Mouse (Mus musculus): ENCODE measurements at regions not wholly inside any gene's neighbourhood (a gene's known extent, or its start where the extent isn't known, plus 50 kb on each side); places are given as distances from the start of the nearest gene placed in this dataset.

DNA sequence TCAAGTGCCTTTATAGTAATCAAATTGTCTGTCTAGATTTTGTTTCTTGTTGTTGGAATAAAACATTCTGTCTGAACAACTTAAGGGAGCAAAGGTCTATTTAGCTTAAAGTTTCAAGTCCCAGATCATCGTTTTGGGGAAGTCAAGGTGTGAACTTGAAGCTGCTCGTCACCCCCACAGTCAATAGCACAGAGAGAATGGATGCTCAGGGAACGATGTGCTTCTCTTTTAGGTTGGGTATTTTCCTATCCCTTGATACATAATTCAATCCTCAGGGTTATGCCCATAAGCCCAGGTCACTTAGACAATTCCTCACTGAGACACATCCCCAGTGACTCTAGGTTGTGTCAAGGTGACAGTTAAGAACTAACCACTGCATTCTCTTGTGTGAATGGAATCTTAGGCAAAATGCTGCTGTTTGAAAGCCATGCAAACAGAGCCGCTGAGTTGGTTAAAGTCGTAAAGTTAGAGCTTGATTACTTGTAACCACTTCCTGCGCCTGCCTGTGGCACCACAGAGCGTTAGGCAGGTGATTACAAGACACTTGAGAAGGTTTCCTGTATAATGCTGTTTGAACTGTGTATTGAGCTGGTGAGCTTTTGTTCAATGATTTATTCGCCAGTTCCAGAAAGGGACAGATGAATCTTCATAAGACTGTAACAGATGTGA lies 170.2 kb downstream of the Btg1 start:
- no peak for DNase-seq (ENCODE audit: low spot score)

DNA sequence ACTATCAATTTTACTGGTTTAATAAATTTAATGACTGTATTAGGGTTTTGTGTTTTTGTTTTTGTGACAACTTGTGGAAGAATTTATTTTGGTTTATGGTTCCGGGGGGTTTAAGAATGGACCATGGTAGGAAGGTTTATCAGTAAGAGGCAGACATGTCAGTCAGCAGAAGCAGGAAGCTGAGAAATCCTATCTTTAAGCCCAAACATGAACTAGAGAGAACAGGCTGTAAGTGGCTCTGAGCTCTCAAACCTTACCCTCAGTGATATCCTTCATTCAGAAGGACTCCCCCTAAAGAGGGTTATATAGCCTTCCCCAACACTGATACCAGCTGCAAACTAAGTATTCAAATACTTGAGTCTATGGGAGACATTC lies 170.8 kb downstream of the Btg1 start:
- no peak for DNase-seq (ENCODE audit: low spot score)

DNA sequence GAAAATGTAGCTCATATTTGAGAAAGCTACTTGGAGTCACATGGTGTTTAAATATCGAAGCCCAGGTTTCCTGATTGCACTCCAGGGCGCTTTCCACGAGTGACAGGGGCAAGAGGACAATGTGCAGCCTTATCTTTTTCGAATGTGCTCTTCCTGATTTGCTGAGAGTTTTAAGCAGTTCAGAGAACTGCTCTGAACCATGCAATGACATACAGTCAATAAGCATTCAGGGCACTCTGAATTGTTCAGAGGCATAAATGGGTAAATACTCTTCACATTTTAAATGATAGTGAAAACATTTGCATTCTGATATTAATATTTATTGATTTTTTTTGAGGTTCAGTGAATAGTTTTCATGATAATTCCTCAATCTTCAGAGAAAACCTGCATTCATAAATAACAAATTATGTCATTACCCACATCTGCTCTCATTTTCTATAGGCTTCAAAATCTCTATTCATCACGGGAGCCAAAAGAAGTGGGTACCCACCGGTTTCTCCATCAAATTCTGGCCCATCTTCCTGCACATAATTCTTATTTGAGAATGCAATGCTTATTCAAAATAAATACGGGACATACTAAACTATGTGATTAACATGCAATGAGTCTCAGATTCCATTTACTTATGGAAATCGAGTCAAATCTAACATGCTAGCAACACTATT lies 171.7 kb downstream of the Btg1 start:
- DNase-seq (ENCODE audit: low spot score), result no peak

DNA sequence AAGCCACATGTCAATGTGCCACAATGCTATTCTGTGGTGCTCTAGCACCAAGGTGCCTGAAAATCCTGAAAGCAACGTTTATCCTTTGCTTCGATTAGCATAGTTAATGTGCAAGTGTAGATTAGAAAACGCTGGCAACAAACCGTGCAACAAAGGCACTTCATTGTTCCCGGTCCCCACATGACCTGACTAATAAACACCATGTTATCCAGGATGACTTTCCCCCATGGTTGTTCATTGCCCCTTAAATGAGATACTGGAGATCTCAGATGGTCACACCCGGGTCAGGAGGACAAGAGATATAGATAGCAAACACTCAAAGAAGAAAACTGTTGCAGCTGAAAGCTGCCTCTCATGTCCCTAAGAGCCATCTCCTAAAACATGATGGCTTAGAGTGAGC lies 180.3 kb downstream of the Btg1 start:
- DNase-seq (ENCODE audit: low spot score), result no peak

DNA sequence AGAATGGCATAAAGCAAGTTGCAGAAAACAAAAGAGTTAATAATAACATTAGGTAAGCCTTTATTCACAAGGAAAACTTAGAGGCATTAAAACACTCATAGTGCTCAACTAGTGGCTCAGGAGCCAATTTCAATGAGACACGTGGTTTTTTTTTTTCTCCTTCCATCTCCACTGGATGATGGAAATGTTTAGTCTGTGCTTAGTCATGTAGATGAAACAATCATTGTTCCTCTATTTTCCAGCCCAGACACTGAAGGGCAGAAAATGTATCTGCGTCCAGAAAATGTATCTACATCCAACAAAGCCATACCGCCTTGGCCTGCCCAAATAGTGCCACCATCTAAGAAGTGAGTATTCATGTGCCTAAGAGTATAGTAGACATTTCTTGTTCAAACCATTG lies 184.0 kb downstream of the Btg1 start:
- no peak for DNase-seq (ENCODE audit: low spot score)

DNA sequence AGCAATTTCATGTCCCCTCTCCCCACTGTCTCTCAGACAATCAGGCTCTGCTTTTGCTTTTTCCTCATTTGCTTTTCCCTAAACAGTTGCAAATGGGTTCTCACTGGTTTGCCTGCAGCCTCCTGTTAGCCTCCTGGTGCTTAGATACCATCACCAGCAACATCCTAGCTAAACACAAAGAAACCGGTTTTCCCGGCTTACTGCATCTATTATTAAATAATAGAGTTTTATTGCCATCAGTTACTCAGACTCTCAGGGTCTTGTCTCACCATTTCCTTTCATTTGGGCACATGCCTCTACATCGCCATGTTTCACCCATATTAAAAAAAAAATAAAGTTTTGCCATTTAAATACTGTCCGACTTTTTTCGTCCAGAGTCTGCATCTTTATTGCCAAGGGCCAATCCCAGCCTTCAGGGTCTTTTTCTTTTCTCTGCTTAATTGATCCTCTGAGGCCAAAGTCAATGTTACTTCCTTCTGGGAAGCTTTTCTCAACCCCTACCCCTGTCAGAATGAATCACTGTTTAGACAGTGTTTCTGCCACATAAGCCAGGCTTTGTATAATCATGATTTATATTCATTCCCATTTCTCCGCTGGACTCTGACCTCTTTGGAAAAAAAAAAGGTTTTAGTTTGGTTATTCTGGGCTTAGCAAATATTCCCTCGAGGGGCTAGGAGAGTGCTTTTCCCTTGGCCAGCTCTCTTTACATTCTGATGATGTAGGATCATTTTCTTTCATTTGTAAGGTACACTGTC lies 187.4 kb downstream of the Btg1 start:
- no peak for DNase-seq (ENCODE audit: low spot score)

DNA sequence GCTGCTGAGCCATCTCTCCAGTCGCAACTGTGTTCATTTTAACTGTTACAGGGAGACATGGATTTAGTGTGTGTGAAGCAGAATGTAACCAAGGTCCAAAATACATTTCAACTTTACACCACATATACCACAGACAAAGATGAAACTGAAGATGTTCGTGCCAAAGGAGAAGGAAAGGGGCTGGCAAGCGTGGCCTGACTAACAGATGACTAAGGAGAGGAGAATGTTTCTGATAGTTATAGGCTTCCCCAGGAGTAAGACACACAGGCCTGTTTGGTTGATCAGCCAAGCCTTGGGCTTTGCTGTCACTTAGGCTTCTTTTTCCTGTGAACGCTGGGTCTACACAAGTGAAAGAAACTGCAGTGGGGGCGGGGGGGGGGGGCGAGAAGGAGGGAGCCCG lies 189.8 kb downstream of the Btg1 start:
- no peak for DNase-seq (ENCODE audit: low spot score)

DNA sequence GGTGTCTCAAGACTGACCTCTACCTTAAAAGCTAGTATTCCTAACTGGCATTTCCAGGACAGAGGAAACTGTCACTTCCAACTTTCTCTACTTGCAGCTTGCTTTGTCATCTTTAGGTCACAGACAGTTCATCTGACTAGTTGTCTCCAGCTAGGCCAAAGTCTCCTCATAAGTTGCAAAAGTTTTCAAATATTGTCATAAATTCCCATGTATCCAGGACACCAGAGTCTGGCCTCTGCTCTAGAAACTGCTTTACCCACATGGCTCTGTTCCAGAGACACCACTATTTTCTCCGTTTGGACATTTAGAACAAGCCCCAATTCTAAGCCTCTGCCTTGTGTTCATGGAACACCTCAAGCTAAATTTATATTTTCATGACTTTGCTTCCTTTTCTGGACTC lies 205.0 kb downstream of the Btg1 start:
- no peak for DNase-seq (ENCODE audit: low spot score)

DNA sequence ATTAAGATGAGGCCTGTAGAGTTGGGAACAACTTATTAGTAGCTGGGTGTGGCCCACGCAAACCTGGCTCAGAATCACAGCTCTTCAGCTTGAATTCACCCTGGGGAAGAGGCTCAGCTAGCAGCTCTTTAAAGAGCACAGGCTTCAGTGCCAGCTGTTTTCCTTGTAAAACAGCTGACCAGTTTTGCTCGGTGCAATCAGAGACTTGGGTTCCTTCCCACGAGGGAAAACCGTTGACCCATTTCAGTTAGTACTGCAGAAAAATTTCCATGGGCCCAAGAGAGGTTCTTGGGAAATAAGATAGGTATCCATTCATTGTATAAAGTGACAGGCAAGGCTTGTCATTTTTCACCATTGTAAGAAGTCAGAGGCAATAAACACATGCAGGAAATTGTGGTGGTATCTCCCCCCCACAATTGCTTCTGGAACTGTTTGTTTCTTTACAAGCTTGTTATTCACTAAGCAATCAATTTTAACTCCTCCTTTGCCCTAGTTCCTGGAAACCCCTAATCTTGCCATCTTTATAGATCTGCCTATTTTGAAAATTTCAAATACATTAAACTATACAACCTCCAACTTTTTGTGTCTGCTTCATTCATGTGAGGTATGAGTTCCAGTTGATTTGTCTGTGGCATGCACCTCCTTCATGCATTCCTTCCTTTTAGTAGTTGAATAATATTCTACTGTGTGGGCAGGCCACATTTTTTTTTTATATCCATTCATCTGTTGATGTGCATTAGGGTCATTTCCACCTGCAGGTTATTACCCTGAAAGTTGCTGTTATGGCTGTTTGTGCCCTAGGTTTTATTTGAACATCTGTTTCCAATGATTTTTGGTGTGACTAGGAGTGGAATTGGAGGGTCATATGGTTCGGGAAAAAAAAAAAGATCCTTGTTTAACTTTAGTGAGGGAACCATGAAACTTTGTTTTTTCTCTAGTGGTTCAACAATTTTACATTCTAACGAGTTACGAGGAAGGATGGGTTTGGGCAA lies 205.8 kb downstream of the Btg1 start:
- no peak for DNase-seq (ENCODE audit: low spot score)

DNA sequence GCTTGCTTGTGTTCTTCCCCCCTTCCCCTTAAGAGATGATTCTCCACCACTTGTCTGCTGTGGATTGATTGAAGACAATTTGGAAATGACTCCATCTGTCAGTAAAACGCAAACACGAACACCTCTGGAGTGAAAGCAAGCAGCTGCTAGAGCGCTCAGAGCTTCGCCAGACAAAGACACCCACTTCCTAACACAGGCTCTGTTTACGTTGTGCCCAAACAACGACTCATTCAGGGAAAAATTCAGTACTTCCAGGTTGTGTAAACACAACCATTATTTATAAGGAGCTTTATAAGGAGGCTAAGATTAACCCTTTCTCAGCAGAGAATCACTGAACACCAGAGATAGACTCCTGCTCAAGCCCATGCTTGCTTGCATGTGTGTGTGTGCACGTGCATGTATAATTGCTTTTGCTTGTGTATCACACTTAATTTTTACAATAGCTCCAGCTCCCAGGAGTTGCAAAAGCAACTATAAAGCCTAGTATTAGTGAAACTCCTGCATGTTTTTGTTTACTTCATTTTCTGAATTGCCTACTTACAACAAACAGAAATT lies 209.5 kb downstream of the Btg1 start:
- no peak for DNase-seq (ENCODE audit: low spot score)

DNA sequence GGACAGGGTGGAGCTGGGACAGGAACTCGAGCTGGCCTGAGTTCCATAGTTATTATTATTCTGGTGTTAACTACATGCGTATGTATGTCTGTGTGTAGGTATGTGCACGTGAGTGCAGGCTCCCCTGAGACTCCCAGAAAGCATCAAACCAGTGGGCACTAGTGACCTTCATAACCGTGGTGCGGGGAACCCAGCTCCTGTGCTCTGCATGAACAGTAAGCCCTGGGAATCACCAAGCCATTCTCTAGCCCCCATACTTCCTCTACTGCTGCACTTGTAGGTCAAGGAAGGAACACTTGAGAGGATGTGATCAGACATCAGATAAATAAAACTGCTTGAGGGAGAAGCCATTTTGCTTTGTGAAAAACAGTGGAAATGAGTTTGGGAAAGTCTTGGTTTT lies 211.2 kb downstream of the Btg1 start:
- DNase-seq (ENCODE audit: low spot score), result no peak

DNA sequence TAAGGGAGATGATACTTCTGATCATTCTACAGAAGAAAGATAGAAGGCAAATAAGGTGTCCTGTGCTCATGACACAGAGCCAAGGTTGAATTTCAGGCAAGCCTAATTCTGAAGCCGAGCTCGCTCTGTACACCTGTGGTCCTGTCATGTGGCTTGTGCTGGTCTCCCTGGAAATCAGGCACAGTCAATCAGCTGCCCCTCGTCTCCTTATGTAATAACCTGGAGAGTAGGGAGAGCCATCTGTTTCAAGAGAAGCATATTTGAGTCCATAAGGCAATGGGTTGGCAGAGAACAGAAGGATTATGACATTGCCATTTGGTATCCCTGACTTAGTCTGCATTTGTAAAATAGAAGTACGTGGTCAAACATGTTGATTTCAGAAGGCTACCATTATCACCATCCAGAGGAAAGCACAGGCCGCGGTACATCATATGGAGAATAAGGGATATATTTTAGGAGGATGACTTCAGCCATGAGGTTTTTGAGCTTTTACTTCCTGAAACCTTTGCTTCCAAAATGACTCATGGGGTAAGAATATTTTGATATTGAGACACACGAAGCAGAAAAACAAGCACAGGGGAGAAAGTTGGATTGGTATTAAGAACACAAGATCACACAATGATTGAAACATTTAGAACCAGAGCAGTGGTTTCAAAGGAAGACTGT lies 211.9 kb downstream of the Btg1 start:
- no peak for DNase-seq (ENCODE audit: low spot score)

DNA sequence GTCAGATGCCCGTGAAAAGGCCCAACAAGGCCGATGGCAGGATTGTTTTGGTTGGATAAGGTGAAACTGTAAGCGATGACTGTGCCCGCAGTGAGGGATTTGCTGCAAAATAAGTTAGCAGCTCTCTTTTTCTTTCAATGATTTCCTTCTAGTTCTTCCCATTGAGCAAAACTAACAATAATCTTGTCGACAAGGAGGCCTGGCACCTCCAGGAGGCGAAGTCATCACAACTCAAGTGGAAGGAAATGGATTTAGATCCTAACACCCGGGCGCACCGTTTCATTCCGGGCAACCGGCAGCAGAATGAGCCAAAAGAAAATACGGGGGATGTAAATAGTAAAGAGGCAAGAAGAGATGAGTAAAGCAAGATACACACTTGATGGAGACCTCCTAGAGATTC lies 214.3 kb downstream of the Btg1 start:
- no peak for DNase-seq (ENCODE audit: low spot score)

DNA sequence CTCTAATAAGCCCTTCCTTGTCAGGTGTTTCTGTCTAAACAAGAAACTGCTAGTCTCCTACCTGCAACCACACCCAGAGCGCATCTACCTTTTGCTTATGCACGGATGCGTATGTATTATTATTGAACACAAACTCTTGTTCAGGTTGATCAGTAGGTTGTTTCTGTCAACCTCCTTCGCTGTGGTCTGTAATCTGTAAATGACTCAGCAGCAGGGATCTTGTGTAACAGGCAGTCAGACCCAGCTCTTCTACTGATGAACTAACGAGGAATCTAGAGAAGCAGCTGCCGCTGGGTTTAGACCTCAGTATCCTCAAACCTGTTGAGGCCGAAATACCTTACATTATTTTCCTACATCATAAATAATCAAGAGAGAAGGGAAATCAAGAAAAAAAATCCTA lies 220.4 kb downstream of the Btg1 start:
- no peak for DNase-seq (ENCODE audit: low spot score)

DNA sequence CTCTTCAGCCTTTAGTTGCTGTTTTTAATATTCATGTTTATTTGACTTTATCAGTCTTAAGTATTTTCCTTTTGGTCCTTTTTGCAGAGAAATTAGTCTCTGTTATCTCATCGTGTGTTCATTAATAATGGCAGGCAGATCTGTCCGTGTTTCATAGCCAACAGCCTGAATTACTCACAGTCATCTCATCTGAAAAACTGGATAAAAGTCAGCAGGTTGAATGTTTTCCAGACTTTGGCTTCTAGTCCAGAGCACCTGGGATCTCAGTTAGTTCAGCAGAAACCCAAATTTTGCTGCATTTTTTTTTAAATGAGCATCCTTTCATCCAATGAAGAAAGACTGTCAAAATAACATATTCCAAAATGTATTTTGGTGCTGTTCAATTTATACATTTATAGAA lies 224.3 kb downstream of the Btg1 start:
- DNase-seq (ENCODE audit: low spot score), result no peak

DNA sequence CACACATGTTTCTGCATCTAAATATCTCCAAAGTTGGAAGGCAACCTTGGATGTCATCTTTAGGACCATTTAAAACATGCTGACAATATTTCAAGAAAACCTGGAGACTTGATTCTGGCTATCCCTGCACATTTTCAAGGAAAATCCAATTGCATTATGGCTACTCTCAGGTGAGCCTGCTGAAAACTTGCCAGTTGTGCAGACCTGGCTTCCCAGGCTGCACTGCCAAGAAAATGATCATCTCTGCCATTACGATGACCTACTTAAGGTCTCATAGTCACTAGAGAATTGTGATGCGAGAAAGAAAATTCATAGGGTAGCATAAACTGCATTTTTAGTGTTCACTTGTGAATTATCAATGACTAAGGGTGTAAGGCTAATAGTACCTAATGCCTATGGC lies 225.2 kb downstream of the Btg1 start:
- no peak for DNase-seq (ENCODE audit: low spot score)

DNA sequence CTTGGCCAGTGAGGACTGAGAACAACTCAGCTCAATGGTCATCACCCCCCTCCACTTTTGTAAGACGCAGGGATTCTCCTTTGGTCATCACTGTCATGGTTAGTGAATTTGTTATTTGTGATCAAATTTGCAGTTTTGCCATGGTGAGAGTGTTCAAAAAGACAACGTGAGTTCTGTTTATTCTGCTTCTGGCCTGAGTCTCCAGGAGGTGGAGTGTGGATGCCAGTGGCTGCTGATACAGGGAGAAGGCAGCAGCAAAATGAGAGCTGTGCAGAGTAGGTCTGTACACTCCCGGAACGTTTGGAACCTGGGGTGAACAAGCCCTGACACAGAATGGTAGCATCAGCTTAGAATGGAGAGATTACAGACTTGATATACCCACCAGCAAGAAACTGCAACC lies 229.1 kb downstream of the Btg1 start:
- DNase-seq (ENCODE audit: low spot score), result no peak

DNA sequence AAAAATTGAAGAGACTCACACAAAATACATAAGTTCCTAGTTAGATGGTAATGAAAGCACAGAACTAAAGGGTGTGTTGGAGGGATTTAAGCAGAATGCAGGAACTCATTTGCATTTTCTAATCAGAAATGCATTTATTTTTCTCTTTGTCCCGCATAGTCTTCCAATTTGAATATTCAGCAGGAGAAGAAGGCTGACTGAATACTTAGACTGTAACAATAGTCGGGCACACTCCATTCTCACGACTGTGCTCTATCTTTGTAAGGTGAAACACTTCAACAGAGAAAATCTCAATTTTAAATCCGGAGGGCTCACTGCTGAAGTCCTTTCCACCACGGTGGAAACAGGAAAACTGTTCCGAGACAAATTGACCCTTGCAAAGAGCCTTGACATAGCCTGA lies 230.2 kb downstream of the Btg1 start:
- DNase-seq (ENCODE audit: low spot score), result no peak

DNA sequence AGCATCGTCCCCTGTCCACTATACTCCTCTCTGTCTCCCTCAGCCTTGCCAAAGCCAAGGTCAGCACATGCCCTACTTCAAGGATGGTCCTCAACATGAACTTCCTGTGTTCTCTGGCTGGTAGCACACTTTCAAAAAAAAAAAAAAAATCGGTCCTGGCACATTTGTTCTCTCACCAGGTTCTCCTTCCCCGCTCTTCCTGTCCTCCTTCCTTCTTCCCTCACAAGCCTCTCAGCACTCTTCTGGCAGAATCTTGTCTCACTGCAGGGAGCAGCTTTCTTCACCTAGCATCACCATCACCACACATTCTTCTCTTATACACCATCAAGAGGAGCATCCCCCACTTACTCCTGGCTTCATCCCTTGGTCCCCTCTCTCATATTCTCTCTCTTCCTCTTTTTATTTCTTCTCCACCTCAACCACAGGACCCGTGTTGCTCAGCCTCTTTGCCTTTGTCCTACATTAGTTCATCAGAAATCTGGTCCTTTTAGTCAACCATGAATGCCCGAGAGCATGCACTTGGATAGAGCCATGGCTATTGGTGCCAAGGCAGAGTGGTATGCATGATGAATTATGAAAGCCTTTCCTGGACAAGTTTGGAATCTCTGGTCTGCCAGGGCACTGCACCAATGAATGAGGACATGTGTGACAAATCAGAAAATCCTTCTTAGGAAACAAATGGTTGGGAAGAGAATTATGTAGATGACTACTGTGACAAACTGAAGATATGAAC lies 230.8 kb downstream of the Btg1 start:
- DNase-seq (ENCODE audit: low spot score), result no peak

DNA sequence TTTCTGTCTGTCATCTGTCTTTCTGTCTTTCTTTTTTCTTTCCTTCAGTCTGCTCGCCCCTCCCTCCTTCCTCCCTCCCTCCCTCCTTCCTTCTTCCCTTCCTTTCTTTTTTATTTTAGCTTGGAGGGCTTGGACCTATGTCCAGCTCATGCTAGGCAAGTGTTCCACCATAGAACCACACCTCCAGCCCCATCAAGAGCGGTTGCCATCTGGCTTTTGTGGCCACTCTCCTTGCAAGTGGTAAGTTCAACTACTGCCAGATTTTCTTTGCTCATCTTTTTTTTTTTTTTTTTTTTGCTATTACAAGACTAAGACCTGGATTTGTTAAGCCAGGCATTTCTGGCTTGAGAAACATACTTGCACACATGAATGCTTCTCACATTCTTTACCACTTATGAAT lies 231.7 kb downstream of the Btg1 start:
- DNase-seq (ENCODE audit: low spot score), result no peak

DNA sequence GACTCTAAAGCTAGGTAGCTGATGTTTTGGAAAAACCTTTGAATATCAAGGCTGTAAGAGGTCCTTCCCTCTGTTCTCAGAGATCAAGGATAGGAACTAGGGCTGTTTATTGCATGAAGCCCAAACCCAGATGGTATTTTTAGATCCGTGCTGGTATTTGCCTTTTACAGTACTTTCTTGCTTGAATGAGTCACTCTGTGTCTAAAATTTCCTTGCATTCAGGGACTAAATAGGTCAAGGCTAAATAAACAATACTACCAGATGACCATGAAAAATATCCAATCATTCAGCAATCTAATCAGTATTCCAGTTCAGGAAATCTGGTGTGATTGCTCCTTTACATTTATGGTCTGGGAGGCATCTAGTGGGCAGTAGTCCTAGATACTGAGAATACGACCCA lies 243.6 kb downstream of the Btg1 start:
- DNase-seq (ENCODE audit: low spot score), result no peak

Data from ovary, postnatal 14 days (tissue).